Mouse (Mus musculus) Patski (cell line): ENCODE results near the gene Crygc. TPM values are rescaled to one million over a fixed set of nuclear protein-coding genes. Genes with fewer than 3 reads are reported as not detected.

Source experiments
- ATAC-seq: fragments of 100-300 bp; one replicate; pipeline ENCODE4 v1.8.0; 2021
- CTCF ChIA-PET: fragments of 350-600 bp; sonication (Branson Sonifier 250); formaldehyde crosslinking; loops from one replicate; lab custom pipeline; 2022; ENCODE audit warnings: inconsistent platforms; lab: Charles Lee
- POLR2A ChIA-PET: fragments of 350-600 bp; sonication (Branson Sonifier 250); formaldehyde crosslinking; loops from one replicate; lab custom pipeline; 2022; ENCODE audit warnings: antibody characterized with exemption, inconsistent platforms; lab: Charles Lee
- DNase-seq: peaks from one replicate; pipeline ENCODE4 v3.0.0-alpha.2; 2011; ENCODE audit warnings: low read depth, low spot score
- H3K27me3 ChIP-seq: fragments of 371-371 bp; one replicate; pipeline ENCODE4 v1.5.1; 2021
- CTCF ChIP-seq: fragments of 100-300 bp; IDR thresholded peaks from one replicate; pipeline ENCODE4 v1.5.1; 2021
- in situ Hi-C: fragments of 300-500 bp; cut with MboI; formaldehyde crosslinking; loops from 3 replicates; pipeline ENCODE4 v1.11.1; 2018; ENCODE audit warnings: low pct_unique_long_range_greater_than_20kb, mixed read lengths
- polyA plus RNA-seq: library from polyadenylated mRNA; unstranded; gene quantifications from one replicate; pipeline ENCODE4 v1.2.3, GENCODE M21; 2021

The Crygc gene
- polyA plus RNA-seq, 1 experiment from 2014 or later, result not detected

DNA sequence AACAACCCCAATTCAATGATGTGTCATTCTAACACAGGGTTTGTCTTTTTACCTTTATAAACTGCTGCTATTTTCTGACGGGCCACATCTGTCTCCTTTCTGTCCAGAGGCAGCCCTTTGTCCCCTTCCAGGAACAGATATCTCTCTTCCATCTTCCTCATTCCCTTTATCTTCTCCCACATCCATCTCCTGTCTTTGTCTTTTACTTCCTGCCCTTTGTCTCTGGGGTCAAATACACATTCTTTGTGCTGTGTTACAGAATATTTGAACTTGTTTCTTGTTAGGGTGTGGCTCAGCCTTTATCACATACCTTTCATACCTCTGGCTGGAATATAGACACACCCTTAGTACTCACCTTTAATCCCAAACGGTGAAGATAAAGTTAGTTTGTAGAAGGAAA is 35.9 kb downstream of the Crygc start:
- ATAC-seq (no peak), DNase-seq (no peak)
- CTCF ChIA-PET, result interaction anchor here (1.7 kb wide), 1 partner anchor 142 kb away, joined by 5 read pairs; no protein-coding TSS in a partner anchor
- no peak for TF ChIP-seq CTCF
- H3K27me3 ChIP-seq, result peaks cover 15% of the 10 kb centered on the region
- POLR2A ChIA-PET, result no interaction called here
- in situ Hi-C loops, result no loop called here

DNA sequence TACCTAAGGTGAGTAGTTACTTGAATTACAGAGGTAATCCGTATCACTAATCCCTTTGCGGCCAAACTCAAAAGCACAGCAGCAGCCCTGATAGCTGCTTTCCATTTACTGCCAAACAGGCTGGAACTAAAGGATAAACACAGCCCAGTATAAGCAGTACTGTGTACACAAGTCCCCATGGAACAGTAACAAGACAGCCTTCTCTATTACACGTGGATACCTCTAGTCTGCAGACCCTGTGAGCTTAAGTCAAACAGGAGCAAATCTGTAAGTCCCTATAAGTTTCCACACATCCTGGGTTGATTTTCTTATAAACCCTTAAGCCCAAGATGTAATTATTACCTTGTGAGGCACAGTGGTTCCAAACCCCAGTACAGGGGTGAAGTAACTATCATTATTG is 38.0 kb downstream of the Crygc start:
- ATAC-seq (no peak), DNase-seq (no peak)
- POLR2A ChIA-PET, result no interaction called here
- in situ Hi-C loops, result no loop called here
- CTCF ChIA-PET, result interaction anchor here (1.0 to 1.3 kb wide), 2 partner anchors 12 to 150 kb away, joined by 3 read pairs; no protein-coding TSS in a partner anchor
- peaks cover 27% of the 10 kb centered on the region for H3K27me3 ChIP-seq
- no peak for TF ChIP-seq CTCF

DNA sequence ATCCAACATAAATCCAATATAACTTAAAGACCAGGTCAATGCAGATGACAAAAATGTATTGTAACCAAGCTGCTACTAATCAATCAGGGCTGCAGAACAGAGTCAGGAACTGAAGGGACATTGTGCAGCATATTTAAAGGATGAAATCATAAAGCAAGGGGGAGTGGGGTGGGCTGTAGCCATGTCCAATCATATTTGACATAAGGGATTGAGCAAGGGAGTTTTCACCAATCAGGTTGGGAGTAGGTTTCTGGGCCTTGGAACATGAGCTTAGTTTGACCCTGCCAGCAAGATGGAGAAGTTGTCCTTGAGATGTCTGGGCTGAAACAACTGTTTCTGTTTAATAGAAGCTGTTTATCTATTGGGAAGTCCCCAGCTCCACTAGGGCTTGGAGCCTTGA is 40.8 kb downstream of the Crygc start, which contains the start of gene Akr1cl:
Gene Akr1cl (minus strand): TSS at position 119 of the 400 bp plus-strand sequence.
- in situ Hi-C loops, result no loop called here

DNA sequence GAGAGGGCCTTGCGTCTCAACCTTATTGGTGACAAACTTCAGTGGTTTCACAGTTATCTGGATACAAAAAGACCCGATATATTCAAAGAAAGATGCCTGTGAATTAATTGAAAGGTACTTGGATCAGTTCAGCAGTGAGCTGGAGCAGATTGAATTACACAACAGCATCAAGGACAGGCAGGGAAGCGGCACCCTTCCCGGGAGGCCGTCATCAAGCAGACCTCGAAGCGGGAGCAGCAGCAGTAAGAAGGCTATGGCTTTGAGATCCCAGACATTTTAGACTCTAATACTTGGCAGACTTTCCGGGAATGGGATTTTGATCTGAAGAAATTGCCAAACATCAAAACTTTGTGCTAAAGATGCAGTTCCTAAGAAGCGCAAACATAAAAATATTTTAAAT is 45.3 kb downstream of the Crygc start:
- H3K27me3 ChIP-seq, result peaks cover 51% of the 10 kb centered on the region
- DNase-seq (no peak), ATAC-seq (no peak)
- TF ChIP-seq CTCF, result no peak
- in situ Hi-C loops, result no loop called here
- POLR2A ChIA-PET, result no interaction called here
- CTCF ChIA-PET, result no interaction called here

More for the DNA sequence above, 40.8 kb downstream of the Crygc start, which contains the start of gene Akr1cl:
- POLR2A ChIA-PET, result no interaction called here
- H3K27me3 ChIP-seq, result peaks cover 38% of the 10 kb centered on the region
- no peak for TF ChIP-seq CTCF
- ATAC-seq (no peak), DNase-seq (no peak)
- CTCF ChIA-PET, result interaction anchor here (1.0 to 1.1 kb wide), 3 partner anchors 13 to 147 kb away, joined by 3 to 5 read pairs (median 3); no protein-coding TSS in a partner anchor

Other genes with a start within 250 kb of the Crygc start
- 10.2 TPM for gene Plekhm3, start 116.9 kb downstream of the Crygc start, polyA plus RNA-seq
- not detected for gene Akr1cl, start 40.9 kb downstream of the Crygc start, polyA plus RNA-seq
- not detected for gene Cryge, start 22.5 kb downstream of the Crygc start, polyA plus RNA-seq
- not detected for gene Crygd, start 10.2 kb downstream of the Crygc start, polyA plus RNA-seq
- not detected for gene Crygb, start 8.6 kb upstream of the Crygc start, polyA plus RNA-seq
- gene Cryga, start 29.7 kb upstream of the Crygc start, polyA plus RNA-seq, result not detected
- not detected for gene Gm28845, start 45.9 kb upstream of the Crygc start, polyA plus RNA-seq
- gene D630023F18Rik, start 49.5 kb upstream of the Crygc start, polyA plus RNA-seq, result 0.08 TPM
- 69.2 TPM for gene Idh1, start 112.8 kb upstream of the Crygc start, polyA plus RNA-seq
- 13.7 TPM for gene Pikfyve, start 113.0 kb upstream of the Crygc start, polyA plus RNA-seq
- gene Pth2r, start 208.4 kb upstream of the Crygc start, polyA plus RNA-seq, result 0.03 TPM